Mouse (Mus musculus): ENCODE measurements at regions not wholly inside any gene's neighbourhood (a gene's known extent, or its start where the extent isn't known, plus 50 kb on each side); places are given as distances from the start of the nearest gene placed in this dataset.

GRCm38 (mm10) chr2:166246401-166247189 is 91.1 kb upstream of the Sulf2 start:
- DNase-seq (ENCODE audit: low spot score), result no peak
- ATAC-seq, result no peak
- Histone ChIP-seq H3K9me3 (ENCODE audit: low read length) (no peaks in the 10 kb centered on the region), H3K27ac (no peak overlapping the region), H3K4me3 (ENCODE audit: low read length) (no peak overlapping the region), H3K36me3 (ENCODE audit: insufficient read depth, low read length) (no peaks in the 10 kb centered on the region), H3K4me2 (ENCODE audit: low read depth, low read length) (no peak overlapping the region), H3K27me3 (ENCODE audit: insufficient read depth, low read length) (no peaks in the 10 kb centered on the region), H3K9ac (replicated peaks; ENCODE audit: low read length) (no peak overlapping the region), H3K4me1 (ENCODE audit: insufficient read depth, low read length) (peaks cover 4% of the 10 kb centered on the region; the same call in 1 of the 2 replicates)
- 79% methylated on average over 17 of the region's 17 CpGs for WGBS
- no peak for TF ChIP-seq CTCF (IDR thresholded peaks at IDR 0.05; ENCODE audit: low read depth)

- no peak for TF ChIP-seq CTCF (IDR thresholded peaks at IDR 0.05; ENCODE audit: low read depth)
- H3K9ac ChIP-seq (replicated peaks; ENCODE audit: low read length), result no peak overlapping the region
- 71% methylated on average over 8 of the region's 8 CpGs for WGBS
Measured at GRCm38 (mm10) chr2:166245219-166245618, 89.8 kb upstream of the Sulf2 start.

GRCm38 (mm10) chr2:166242786-166243521 is 87.5 kb upstream of the Sulf2 start:
- no peak overlapping the region for H3K27ac ChIP-seq
- H3K9ac ChIP-seq (replicated peaks; ENCODE audit: low read length), result no peak overlapping the region
- ATAC-seq (no peak), DNase-seq (ENCODE audit: low spot score) (no peak)
- no peaks in the 10 kb centered on the region for H3K36me3 ChIP-seq (ENCODE audit: insufficient read depth, low read length)
- H3K4me1 ChIP-seq (ENCODE audit: insufficient read depth, low read length), result no peaks in the 10 kb centered on the region
- no peaks in the 10 kb centered on the region for H3K27me3 ChIP-seq (ENCODE audit: insufficient read depth, low read length)
- no peak overlapping the region for H3K4me2 ChIP-seq (ENCODE audit: low read depth, low read length)
- H3K4me3 ChIP-seq (ENCODE audit: low read length), result no peak overlapping the region
- 66% methylated on average over 14 of the region's 14 CpGs for WGBS
- TF ChIP-seq CTCF (IDR thresholded peaks at IDR 0.05; ENCODE audit: low read depth), result no peak
- 0 out of 2 replicates have a peak, but pooled peaks cover 3% of the 10 kb centered on the region for H3K9me3 ChIP-seq (ENCODE audit: low read length)

More at GRCm38 (mm10) chr2:166245219-166245618, 89.8 kb upstream of the Sulf2 start:
- H3K4me2 ChIP-seq (ENCODE audit: low read depth, low read length), result no peak overlapping the region
- H3K9me3 ChIP-seq (ENCODE audit: low read length), result 0 out of 2 replicates have a peak, but pooled peaks cover 3% of the 10 kb centered on the region
- H3K4me1 ChIP-seq (ENCODE audit: insufficient read depth, low read length), result peaks cover 4% of the 10 kb centered on the region; the same call in 1 of the 2 replicates
- no peak overlapping the region for H3K4me3 ChIP-seq (ENCODE audit: low read length)
- DNase-seq (ENCODE audit: low spot score) (no peak), ATAC-seq (no peak)
- no peak overlapping the region for H3K27ac ChIP-seq
- H3K36me3 ChIP-seq (ENCODE audit: insufficient read depth, low read length), result no peaks in the 10 kb centered on the region
- H3K27me3 ChIP-seq (ENCODE audit: insufficient read depth, low read length), result no peaks in the 10 kb centered on the region

DNA sequence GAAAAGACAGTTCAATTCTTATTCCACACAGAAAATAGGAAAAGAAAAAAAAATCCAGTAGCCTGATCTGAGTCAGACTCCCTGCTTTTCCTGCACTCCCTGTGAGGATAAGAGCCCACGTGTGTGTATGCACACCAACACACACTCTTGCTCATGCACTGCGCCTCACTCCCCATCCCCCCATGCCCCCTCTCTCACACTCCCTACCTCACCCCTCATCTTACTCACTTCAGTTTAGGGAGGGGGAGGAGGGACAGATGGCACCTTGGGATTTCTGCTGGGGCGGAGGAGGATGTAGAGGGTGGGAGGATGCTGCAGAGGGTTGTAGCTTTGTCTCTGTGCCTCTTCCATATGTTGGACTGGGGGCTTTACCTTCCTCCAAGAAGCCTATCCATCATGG is 85.8 kb upstream of the Sulf2 start:
- no peak overlapping the region for H3K4me2 ChIP-seq (ENCODE audit: low read depth, low read length)
- no peak overlapping the region for H3K27ac ChIP-seq
- DNase-seq (ENCODE audit: low spot score), result no peak
- 0 out of 2 replicates have a peak, but pooled peaks cover 3% of the 10 kb centered on the region for H3K9me3 ChIP-seq (ENCODE audit: low read length)
- H3K4me1 ChIP-seq (ENCODE audit: insufficient read depth, low read length), result no peaks in the 10 kb centered on the region
- no peaks in the 10 kb centered on the region for H3K36me3 ChIP-seq (ENCODE audit: insufficient read depth, low read length)
- H3K9ac ChIP-seq (replicated peaks; ENCODE audit: low read length), result no peak overlapping the region
- no peak for ATAC-seq
- H3K4me3 ChIP-seq (ENCODE audit: low read length), result no peak overlapping the region
- no peak for TF ChIP-seq CTCF (IDR thresholded peaks at IDR 0.05; ENCODE audit: low read depth)
- 86% methylated on average over 3 of the region's 3 CpGs for WGBS
- no peaks in the 10 kb centered on the region; the same call in 1 of the 2 replicates for H3K27me3 ChIP-seq (ENCODE audit: insufficient read depth, low read length)

GRCm38 (mm10) chr2:166240056-166240455 is 84.6 kb upstream of the Sulf2 start:
- no peaks in the 10 kb centered on the region; the same call in 1 of the 2 replicates for H3K27me3 ChIP-seq (ENCODE audit: insufficient read depth, low read length)
- no peak overlapping the region for H3K9ac ChIP-seq (replicated peaks; ENCODE audit: low read length)
- 0 out of 2 replicates have a peak, but pooled peaks cover 3% of the 10 kb centered on the region for H3K9me3 ChIP-seq (ENCODE audit: low read length)
- H3K27ac ChIP-seq, result no peak overlapping the region
- DNase-seq (ENCODE audit: low spot score) (no peak), ATAC-seq (no peak)
- WGBS, result 76% methylated on average over 4 of the region's 4 CpGs
- no peaks in the 10 kb centered on the region for H3K4me1 ChIP-seq (ENCODE audit: insufficient read depth, low read length)
- no peaks in the 10 kb centered on the region for H3K36me3 ChIP-seq (ENCODE audit: insufficient read depth, low read length)
- TF ChIP-seq CTCF (IDR thresholded peaks at IDR 0.05; ENCODE audit: low read depth), result no peak
- H3K4me2 ChIP-seq (ENCODE audit: low read depth, low read length), result no peak overlapping the region
- H3K4me3 ChIP-seq (ENCODE audit: low read length), result no peak overlapping the region

GRCm38 (mm10) chr2:166237554-166238269 is 82.2 kb upstream of the Sulf2 start:
- Histone ChIP-seq H3K36me3 (ENCODE audit: insufficient read depth, low read length) (no peaks in the 10 kb centered on the region), H3K9me3 (ENCODE audit: low read length) (0 out of 2 replicates have a peak, but pooled peaks cover 3% of the 10 kb centered on the region), H3K9ac (replicated peaks; ENCODE audit: low read length) (no peak overlapping the region), H3K27ac (no peak overlapping the region), H3K4me2 (ENCODE audit: low read depth, low read length) (no peak overlapping the region), H3K27me3 (ENCODE audit: insufficient read depth, low read length) (no peaks in the 10 kb centered on the region; the same call in 1 of the 2 replicates), H3K4me3 (ENCODE audit: low read length) (no peak overlapping the region), H3K4me1 (ENCODE audit: insufficient read depth, low read length) (no peaks in the 10 kb centered on the region)
- DNase-seq (ENCODE audit: low spot score) (peak; percentile 57), ATAC-seq (peak; percentile 88)
- no peak for TF ChIP-seq CTCF (IDR thresholded peaks at IDR 0.05; ENCODE audit: low read depth)
- WGBS, result 25% methylated on average over 13 of the region's 13 CpGs
